Mouse (Mus musculus): ENCODE data around the gene Gm2431. TPM values are rescaled to one million over a fixed set of nuclear protein-coding genes. Genes with fewer than 3 reads are reported as not detected.
"Not testable (repeated sequence)": the region's sequence is repeated elsewhere in the genome, so short reads cannot be mapped to it uniquely, and the experiment has no call there.

The Gm2431 gene
- polyA plus RNA-seq, 1 experiment from 2014 or later, result not detected

- peak; percentile 69 for TF ChIP-seq CTCF (IDR thresholded peaks at IDR 0.05; ENCODE audit: low read depth)
- no peaks in the 10 kb centered on the region for H3K36me3 ChIP-seq (ENCODE audit: insufficient read depth, low read length)
- peak overlapping the region; percentile 89 for H3K27ac ChIP-seq
- no peaks in the 10 kb centered on the region for H3K27me3 ChIP-seq (ENCODE audit: insufficient read depth, low read length)
- peak overlapping the region; percentile 55 for H3K4me3 ChIP-seq (replicated peaks; ENCODE audit: low read depth, low read length)
- peak; percentile 63; the same call in 1 of the 2 replicates for ATAC-seq (replicated peaks; ENCODE audit: low FRiP score, low read depth)
- no peaks in the 10 kb centered on the region for H3K9me3 ChIP-seq (replicated peaks; ENCODE audit: low read length)
- peak overlapping the region; percentile 77; the same call in 1 of the 2 replicates for H3K9ac ChIP-seq (ENCODE audit: low read depth, low read length)
- peak; percentile 81 for DNase-seq (ENCODE audit: low spot score)
- H3K4me2 ChIP-seq (ENCODE audit: low read length), result peak overlapping the region; percentile 84
- 12% methylated on average over 23 of the region's 23 CpGs for WGBS
- H3K4me1 ChIP-seq (replicated peaks; ENCODE audit: insufficient read depth, low read length), result no peaks in the 10 kb centered on the region
Measured at GRCm38 (mm10) chr7:142285130-142285835, 27.1 kb upstream of the Gm2431 start.

GRCm38 (mm10) chr7:142284615-142285080 is 26.5 kb upstream of the Gm2431 start:
- ATAC-seq (replicated peaks; ENCODE audit: low FRiP score, low read depth) (peak; percentile 75), DNase-seq (ENCODE audit: low spot score) (peak; percentile 97)
- H3K36me3 ChIP-seq (ENCODE audit: insufficient read depth, low read length), result no peaks in the 10 kb centered on the region
- WGBS, result under 1% methylated on average over 19 of the region's 19 CpGs
- TF ChIP-seq CTCF (IDR thresholded peaks at IDR 0.05; ENCODE audit: low read depth), result peak; percentile 83
- H3K27me3 ChIP-seq (ENCODE audit: insufficient read depth, low read length), result no peaks in the 10 kb centered on the region
- peak overlapping the region; percentile 84 for H3K4me2 ChIP-seq (ENCODE audit: low read length)
- peak overlapping the region; percentile 77 for H3K9ac ChIP-seq (ENCODE audit: low read depth, low read length)
- H3K4me3 ChIP-seq (replicated peaks; ENCODE audit: low read depth, low read length), result peak overlapping the region; percentile 55
- H3K4me1 ChIP-seq (replicated peaks; ENCODE audit: insufficient read depth, low read length), result no peaks in the 10 kb centered on the region
- H3K27ac ChIP-seq, result peak overlapping the region; percentile 89
- no peaks in the 10 kb centered on the region for H3K9me3 ChIP-seq (replicated peaks; ENCODE audit: low read length)

- under 1% methylated on average over 38 of the region's 38 CpGs for WGBS
- Histone ChIP-seq H3K4me3 (replicated peaks; ENCODE audit: low read depth, low read length) (peak overlapping the region; percentile 55), H3K9ac (ENCODE audit: low read depth, low read length) (peak overlapping the region; percentile 77), H3K4me2 (ENCODE audit: low read length) (peak overlapping the region; percentile 84), H3K27me3 (ENCODE audit: insufficient read depth, low read length) (no peaks in the 10 kb centered on the region), H3K27ac (peak overlapping the region; percentile 89), H3K36me3 (ENCODE audit: insufficient read depth, low read length) (no peaks in the 10 kb centered on the region), H3K4me1 (replicated peaks; ENCODE audit: insufficient read depth, low read length) (no peaks in the 10 kb centered on the region), H3K9me3 (replicated peaks; ENCODE audit: low read length) (no peaks in the 10 kb centered on the region)
- TF ChIP-seq CTCF (IDR thresholded peaks at IDR 0.05; ENCODE audit: low read depth), result peak; percentile 29; the same call in 1 of the 2 replicates
- peak; percentile 88 for DNase-seq (ENCODE audit: low spot score)
- ATAC-seq (replicated peaks; ENCODE audit: low FRiP score, low read depth), result peak; percentile 77
Measured at GRCm38 (mm10) chr7:142284023-142284591, 26.0 kb upstream of the Gm2431 start.

GRCm38 (mm10) chr7:142282847-142283246 is 24.7 kb upstream of the Gm2431 start:
- H3K27me3 ChIP-seq (ENCODE audit: insufficient read depth, low read length); H3K36me3 ChIP-seq (ENCODE audit: insufficient read depth, low read length); H3K4me3 ChIP-seq (replicated peaks; ENCODE audit: low read depth, low read length); ATAC-seq (replicated peaks; ENCODE audit: low FRiP score, low read depth); H3K4me1 ChIP-seq (replicated peaks; ENCODE audit: insufficient read depth, low read length); DNase-seq (ENCODE audit: low spot score); H3K9me3 ChIP-seq (replicated peaks; ENCODE audit: low read length): not testable (repeated sequence)
- 0 out of 2 replicates have a peak overlapping the region, but pooled peaks have one; percentile 18 for H3K9ac ChIP-seq (ENCODE audit: low read depth, low read length)
- H3K27ac ChIP-seq, result 0 out of 2 replicates have a peak overlapping the region, but pooled peaks have one; percentile 8
- H3K4me2 ChIP-seq (ENCODE audit: low read length), result peak overlapping the region; percentile 84
- 36% methylated on average over 2 of the region's 2 CpGs for WGBS

- not testable (repeated sequence) for H3K36me3 ChIP-seq (ENCODE audit: insufficient read depth, low read length); ATAC-seq (replicated peaks; ENCODE audit: low FRiP score, low read depth); H3K4me1 ChIP-seq (replicated peaks; ENCODE audit: insufficient read depth, low read length); H3K4me2 ChIP-seq (ENCODE audit: low read length); H3K4me3 ChIP-seq (replicated peaks; ENCODE audit: low read depth, low read length); H3K27me3 ChIP-seq (ENCODE audit: insufficient read depth, low read length); DNase-seq (ENCODE audit: low spot score); H3K27ac ChIP-seq; H3K9ac ChIP-seq (ENCODE audit: low read depth, low read length); H3K9me3 ChIP-seq (replicated peaks; ENCODE audit: low read length)
- 83% methylated on average over 1 of the region's 1 CpGs for WGBS
- TF ChIP-seq CTCF (IDR thresholded peaks at IDR 0.05; ENCODE audit: low read depth), result peak; percentile 46; the same call in 1 of the 2 replicates
Measured at GRCm38 (mm10) chr7:142279291-142279690, 21.1 kb upstream of the Gm2431 start.

- not testable (repeated sequence) for H3K27me3 ChIP-seq (ENCODE audit: insufficient read depth, low read length); H3K9ac ChIP-seq (ENCODE audit: low read depth, low read length); H3K9me3 ChIP-seq (replicated peaks; ENCODE audit: low read length); H3K4me1 ChIP-seq (replicated peaks; ENCODE audit: insufficient read depth, low read length); H3K4me3 ChIP-seq (replicated peaks; ENCODE audit: low read depth, low read length); H3K27ac ChIP-seq; ATAC-seq (replicated peaks; ENCODE audit: low FRiP score, low read depth); H3K36me3 ChIP-seq (ENCODE audit: insufficient read depth, low read length); H3K4me2 ChIP-seq (ENCODE audit: low read length)
- DNase-seq (ENCODE audit: low spot score), result peak; percentile 66
- 2% methylated on average over 3 of the region's 3 CpGs for WGBS
- peak; percentile 70 for TF ChIP-seq CTCF (IDR thresholded peaks at IDR 0.05; ENCODE audit: low read depth)
Measured at GRCm38 (mm10) chr7:142278183-142278582, 20.0 kb upstream of the Gm2431 start.

- H3K27me3 ChIP-seq (ENCODE audit: insufficient read depth, low read length), result not testable (repeated sequence)
Measured at GRCm38 (mm10) chr7:142274263-142274662, 16.1 kb upstream of the Gm2431 start, which contains the start of gene Gm4559. Gm4559 (minus strand) TSS chr7:142274363.

More at GRCm38 (mm10) chr7:142274263-142274662, 16.1 kb upstream of the Gm2431 start, which contains the start of gene Gm4559:
- H3K27ac ChIP-seq; H3K9me3 ChIP-seq (replicated peaks; ENCODE audit: low read length); H3K36me3 ChIP-seq (ENCODE audit: insufficient read depth, low read length); H3K4me2 ChIP-seq (ENCODE audit: low read length); H3K4me3 ChIP-seq (replicated peaks; ENCODE audit: low read depth, low read length); H3K4me1 ChIP-seq (replicated peaks; ENCODE audit: insufficient read depth, low read length); DNase-seq (ENCODE audit: low spot score); ATAC-seq (replicated peaks; ENCODE audit: low FRiP score, low read depth); H3K9ac ChIP-seq (ENCODE audit: low read depth, low read length): not testable (repeated sequence)
